Mouse (Mus musculus) liver, embryonic 11.5 days (tissue): ENCODE data around the gene Spdye4a. TPM values are rescaled to one million over a fixed set of nuclear protein-coding genes. Genes with fewer than 3 reads are reported as not detected.

Experiments
- ATAC-seq: fragments of 200-750 bp; cut with Nextera tagmentation; replicated peaks from 2 replicates; pipeline ENCODE4 v1.8.0; 2017; ENCODE audit warnings: moderate number of reproducible peaks, mild to moderate bottlenecking, moderate TSS enrichment, moderate library complexity; ENCODE audit not compliant: low FRiP score
- DNase-seq: peaks from one replicate; pipeline ENCODE4 v3.0.0-alpha.2; 2017; ENCODE audit warnings: low spot score
- H3K27ac ChIP-seq: fragments of 300-500 bp; sonication (generic); 2 replicates; pipeline ENCODE4 v1.5.1; 2014; ENCODE audit warnings: mild to moderate bottlenecking, low read depth, low read length, control low read depth
- H3K27me3 ChIP-seq: fragments of 300-500 bp; sonication (generic); replicated peaks from 2 replicates; pipeline ENCODE4 v1.6.1; 2014; ENCODE audit warnings: low read length, mixed read lengths; ENCODE audit not compliant: control insufficient read depth, insufficient read depth
- H3K36me3 ChIP-seq: fragments of 300-500 bp; sonication (generic); 2 replicates; pipeline ENCODE4 v1.6.1; 2014; ENCODE audit warnings: mild to moderate bottlenecking, low read length, moderate library complexity, mixed read lengths; ENCODE audit not compliant: control insufficient read depth, insufficient read depth
- H3K4me1 ChIP-seq: fragments of 300-500 bp; sonication (generic); replicated peaks from 2 replicates; pipeline ENCODE4 v1.6.1; 2014; ENCODE audit warnings: low read length, mixed read lengths; ENCODE audit not compliant: control insufficient read depth, insufficient read depth
- H3K4me2 ChIP-seq: fragments of 300-500 bp; sonication (generic); 2 replicates; pipeline ENCODE4 v1.6.1; 2014; ENCODE audit warnings: mild to moderate bottlenecking, control low read depth, moderate library complexity
- H3K4me3 ChIP-seq: fragments of 300-500 bp; sonication (generic); 2 replicates; pipeline ENCODE4 v1.5.1; 2014; ENCODE audit warnings: low read depth, low read length, control low read depth
- H3K9ac ChIP-seq: fragments of 300-500 bp; sonication (generic); 2 replicates; pipeline ENCODE4 v1.6.1; 2014; ENCODE audit warnings: low read depth, low read length, control low read depth
- H3K9me3 ChIP-seq: fragments of 300-500 bp; sonication (generic); 2 replicates; pipeline ENCODE4 v1.6.1; 2016; ENCODE audit warnings: low read length, inconsistent platforms, mixed read lengths; ENCODE audit not compliant: control insufficient read depth
- WGBS: fragments of 180-500 bp; shearing (Covaris S2); extraction: QIAGEN DNeasy Blood & Tissue Kit; methylation state at CpG from one replicate; pipeline ENCODE4 v1.1.7; 2014; 5-methylcytosine and 5-hydroxymethylcytosine counted together
- polyA plus RNA-seq: library from polyadenylated mRNA; unstranded; fragments of >200 nt; fragmentation: Nextera tagmentation; extraction: Ambion mirVana; gene quantifications from 2 replicates; pipeline ENCODE4 v1.2.1, GENCODE M21; 2014

The Spdye4a gene
- polyA plus RNA-seq, 1 experiment from 2014 or later: not detected

- H3K4me1 ChIP-seq: peaks cover 10% of the 10 kb centered on the region
- H3K27me3 ChIP-seq: no peaks in the 10 kb centered on the region
- ATAC-seq (no peak), DNase-seq (no peak)
- WGBS: 90% methylated on average over 3 of the region's 3 CpGs
- H3K36me3 ChIP-seq: peaks cover 50% of the 10 kb centered on the region
- H3K9ac ChIP-seq: no peak overlapping the region
- H3K4me2 ChIP-seq: no peak overlapping the region
- H3K27ac ChIP-seq: no peak overlapping the region
- H3K9me3 ChIP-seq: peaks cover 8% of the 10 kb centered on the region
- H3K4me3 ChIP-seq: no peak overlapping the region
Observed at GRCm38 (mm10) chr5:143177541-143178200, 49.0 kb downstream of the Spdye4a start.

- DNase-seq: no peak
- Histone ChIP-seq H3K4me2 (no peak overlapping the region), H3K4me1 (peaks cover 10% of the 10 kb centered on the region), H3K27me3 (no peaks in the 10 kb centered on the region), H3K4me3 (no peak overlapping the region), H3K27ac (no peak overlapping the region), H3K36me3 (peaks cover 58% of the 10 kb centered on the region), H3K9me3 (peaks cover 10% of the 10 kb centered on the region), H3K9ac (no peak overlapping the region)
- no peak for ATAC-seq
- WGBS: 87% methylated on average over 4 of the region's 4 CpGs
Observed at GRCm38 (mm10) chr5:143175970-143176369, 50.7 kb downstream of the Spdye4a start.

Other genes starting within 250 kb of the Spdye4a start
- 28.7 and 34.7 TPM in 2 replicates for gene Rnf216, start 113.9 kb downstream of the Spdye4a start, polyA plus RNA-seq
- not detected in 2 replicates for gene Olfr718-ps1, start 79.3 kb downstream of the Spdye4a start, polyA plus RNA-seq
- 6.7 and 8.9 TPM in 2 replicates for gene Rbak, start 46.1 kb downstream of the Spdye4a start, polyA plus RNA-seq
- 0.21 TPM in 1 of 2 replicates, not detected in the other for gene Spdye4b, start 45.9 kb downstream of the Spdye4a start, polyA plus RNA-seq
- 10.7 and 11.2 TPM in 2 replicates for gene Zfp12, start 8.3 kb upstream of the Spdye4a start, polyA plus RNA-seq
- 0.75 TPM in 2 replicates for gene Zfp316, start 43.1 kb upstream of the Spdye4a start, polyA plus RNA-seq
- gene Zfp853, start 66.7 kb upstream of the Spdye4a start, polyA plus RNA-seq: not detected in 2 replicates
- gene E130309D02Rik, start 88.5 kb upstream of the Spdye4a start, polyA plus RNA-seq: 57.2 and 57.5 TPM in 2 replicates
- gene Zdhhc4, start 102.4 kb upstream of the Spdye4a start, polyA plus RNA-seq: 58.8 and 63.3 TPM in 2 replicates
- gene Grid2ip, start 130.4 kb upstream of the Spdye4a start, polyA plus RNA-seq: 0.12 and 0.31 TPM in 2 replicates
- 233 and 236 TPM in 2 replicates for gene Kdelr2, start 176.9 kb upstream of the Spdye4a start, polyA plus RNA-seq
- 13.7 and 14.9 TPM in 2 replicates for gene Daglb, start 237.7 kb upstream of the Spdye4a start, polyA plus RNA-seq